Mouse (Mus musculus) left cerebral cortex, adult 9 months (tissue): ENCODE results near the gene Coch.
"Not testable (repeated sequence)": the region's sequence is repeated elsewhere in the genome, so short reads cannot be mapped to it uniquely, and the experiment has no call there.

Experiments
- DNase-seq, 2 experiments: peaks; one replicate each; pipeline ENCODE4 v3.0.0; 2022; ENCODE audit warnings: low spot score in 2 of 2

Gene Coch

GRCm38 (mm10) chr12:51593229-51594029, at the start of gene Coch:
Coch (plus strand) TSS chr12:51593341.
- no peak for DNase-seq

GRCm38 (mm10) chr12:51543402-51543960, 49.7 kb upstream of the Coch start:
- no peak for DNase-seq

- no peak for DNase-seq
Observed at GRCm38 (mm10) chr12:51555041-51555440, 38.1 kb upstream of the Coch start.

DNA sequence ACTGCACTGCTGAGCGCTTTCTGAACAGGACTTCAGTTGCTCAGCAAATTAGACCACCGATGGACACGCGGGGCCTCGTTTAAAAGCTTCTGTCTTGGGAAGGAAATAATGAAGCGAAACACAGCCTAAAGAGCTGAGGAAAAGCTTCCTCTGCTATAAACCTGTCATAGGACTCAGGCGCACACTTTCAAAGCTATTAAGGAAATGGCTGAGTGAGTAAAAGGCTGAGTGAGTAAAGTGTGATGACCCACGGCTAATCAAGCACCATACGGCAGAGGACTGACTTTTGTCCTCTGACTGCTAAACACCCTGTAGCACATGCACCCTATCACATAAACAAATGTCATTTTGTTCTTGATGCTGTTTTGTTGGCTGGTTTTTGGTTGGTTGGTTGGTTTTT, 31.7 kb upstream of the Coch start:
- no peak for DNase-seq

DNA sequence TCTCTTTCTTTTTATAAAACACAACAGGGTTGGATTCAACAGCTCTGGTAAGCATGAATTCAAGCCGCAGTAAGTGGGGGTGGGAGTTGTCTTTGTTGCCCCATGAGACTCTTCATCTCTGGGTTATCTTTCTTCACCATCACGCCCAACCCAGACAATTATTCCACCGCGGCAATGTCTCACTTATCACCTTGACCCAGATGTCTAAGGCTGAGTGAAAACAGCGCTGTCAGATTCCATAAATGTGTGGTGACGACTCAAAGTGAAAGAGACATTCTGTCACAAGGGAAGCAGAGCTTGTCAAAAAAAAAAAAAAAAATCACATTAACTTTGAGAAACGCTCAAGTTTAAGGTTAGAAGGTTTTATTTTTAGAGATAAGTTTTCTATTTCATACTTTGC, 25.9 kb upstream of the Coch start:
- DNase-seq: no peak

DNA sequence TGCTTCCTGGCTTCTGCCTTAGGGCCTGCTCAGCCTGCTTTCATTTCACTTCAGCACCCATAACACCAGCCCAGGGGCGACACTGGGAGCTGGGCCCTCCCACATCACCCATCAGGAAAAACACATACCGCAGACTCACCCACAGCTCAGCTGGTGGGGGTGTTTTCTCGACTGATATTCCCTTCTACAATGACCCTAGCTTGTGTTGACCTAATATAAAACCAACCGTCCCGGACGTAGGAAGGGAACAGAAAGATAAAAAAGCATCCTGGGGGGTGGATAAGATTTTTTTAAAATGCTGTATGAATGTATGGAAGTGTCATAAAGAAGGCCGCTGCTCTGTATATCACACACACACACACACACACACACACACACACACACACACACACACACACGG, 23.7 kb upstream of the Coch start:
- DNase-seq: no peak

GRCm38 (mm10) chr12:51569944-51570343, 23.2 kb upstream of the Coch start:
- no peak for DNase-seq

DNA sequence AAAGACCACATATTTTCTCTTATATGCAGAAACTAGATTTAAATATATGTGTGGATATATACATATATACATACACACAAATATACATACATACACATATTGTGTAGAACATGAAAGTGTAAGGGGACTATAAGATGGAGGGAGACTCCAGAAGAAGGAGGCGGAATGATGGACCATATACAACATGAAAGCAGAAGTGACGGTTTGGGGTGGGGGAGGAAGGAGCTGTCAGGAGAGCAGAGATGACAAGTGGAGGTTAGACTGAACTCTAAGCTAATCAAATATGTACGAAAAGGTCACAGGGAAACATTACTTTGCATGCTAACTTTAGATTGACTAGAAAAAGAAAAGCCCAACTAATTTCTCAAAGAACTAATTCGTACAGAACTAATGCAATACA, 20.5 kb upstream of the Coch start:
- no peak for DNase-seq

DNA sequence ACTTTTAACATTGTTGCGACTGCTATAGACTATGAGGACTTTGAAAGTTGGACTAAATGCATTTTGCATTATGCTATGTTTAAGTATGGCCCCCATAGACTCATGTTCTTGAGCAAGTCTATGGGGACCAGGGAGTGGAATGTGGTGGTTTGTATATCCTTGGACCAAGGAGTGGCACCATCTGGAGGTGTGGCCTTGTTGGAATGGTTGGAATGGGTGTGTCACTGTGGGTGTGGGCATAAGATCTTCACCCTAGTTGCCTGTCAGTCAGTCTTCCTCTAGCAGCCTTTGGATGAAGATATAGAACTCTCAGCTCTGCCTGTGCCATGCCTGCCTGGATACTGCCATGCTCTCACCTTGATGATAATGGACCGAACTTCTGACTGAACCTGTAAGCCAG, 15.3 kb upstream of the Coch start:
- DNase-seq: not testable (repeated sequence)

GRCm38 (mm10) chr12:51589263-51589662, 3.9 kb upstream of the Coch start:
- DNase-seq: no peak

GRCm38 (mm10) chr12:51591921-51592320, 1.2 kb upstream of the Coch start:
- DNase-seq: no peak

GRCm38 (mm10) chr12:51592888-51593228, 283 bp upstream of the Coch start:
- no peak for DNase-seq

DNA sequence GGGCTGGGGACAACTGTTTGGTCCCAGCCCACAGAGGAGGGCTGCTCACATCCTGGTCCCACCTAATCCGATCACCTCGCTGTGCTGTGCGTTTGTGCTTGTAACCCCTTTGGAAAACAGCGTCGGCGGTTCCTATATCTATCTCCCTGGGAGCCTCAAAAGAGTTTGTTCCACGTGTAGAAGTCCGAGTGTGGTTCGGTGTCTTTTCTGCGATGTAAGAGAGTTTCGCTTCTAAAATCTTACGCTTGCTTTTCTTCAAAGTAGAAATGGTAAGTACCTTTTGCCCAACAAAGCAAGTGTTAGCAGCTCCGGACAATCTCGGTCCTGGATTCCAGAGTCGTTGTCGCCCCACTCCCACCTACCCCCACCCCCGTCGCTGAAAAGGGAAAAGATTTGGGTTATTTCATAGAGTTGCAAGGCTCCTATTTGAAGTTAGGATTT, 909 bp downstream of the Coch start:
- DNase-seq: no peak

- DNase-seq: no peak
Observed at GRCm38 (mm10) chr12:51603306-51603705, 10.2 kb downstream of the Coch start.

DNA sequence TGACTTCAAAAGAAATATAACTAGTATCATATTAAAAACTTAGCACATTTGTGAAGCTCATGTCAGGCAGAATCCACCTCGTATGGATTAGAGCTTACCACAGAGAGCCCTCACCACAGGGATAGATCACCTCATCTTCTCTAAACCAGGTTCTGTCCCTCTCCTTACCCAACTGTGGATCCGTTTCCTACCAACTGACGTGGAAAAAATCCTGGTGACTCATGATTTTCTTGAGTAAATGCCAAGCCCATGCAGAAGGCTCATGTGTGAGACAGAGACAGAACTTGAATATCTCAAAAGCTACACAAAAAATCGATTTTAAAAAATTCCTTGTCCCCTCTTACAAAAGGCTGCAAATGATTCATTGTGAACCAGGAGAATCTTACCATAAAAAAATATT, 13.0 kb downstream of the Coch start:
- DNase-seq: no peak

DNA sequence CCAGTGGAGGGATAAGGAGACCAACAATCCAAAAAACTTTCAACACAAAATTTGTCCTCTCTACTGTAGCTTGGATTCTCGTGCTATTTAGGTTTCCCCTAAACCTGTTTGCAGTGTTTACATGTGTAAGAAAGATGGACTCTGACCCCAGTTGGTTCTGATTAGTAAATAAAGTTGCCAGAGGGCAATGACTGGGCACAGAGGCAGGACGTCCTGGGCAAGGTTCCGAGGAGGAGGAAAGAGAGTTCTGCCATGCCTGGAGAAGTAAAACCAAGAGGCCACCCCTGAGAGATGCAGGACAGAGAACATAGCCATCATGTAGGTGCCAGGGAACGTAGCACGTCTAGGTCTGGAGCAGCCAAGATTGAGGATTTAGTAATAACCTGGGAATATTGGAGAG, 19.2 kb downstream of the Coch start:
- DNase-seq: no peak

DNA sequence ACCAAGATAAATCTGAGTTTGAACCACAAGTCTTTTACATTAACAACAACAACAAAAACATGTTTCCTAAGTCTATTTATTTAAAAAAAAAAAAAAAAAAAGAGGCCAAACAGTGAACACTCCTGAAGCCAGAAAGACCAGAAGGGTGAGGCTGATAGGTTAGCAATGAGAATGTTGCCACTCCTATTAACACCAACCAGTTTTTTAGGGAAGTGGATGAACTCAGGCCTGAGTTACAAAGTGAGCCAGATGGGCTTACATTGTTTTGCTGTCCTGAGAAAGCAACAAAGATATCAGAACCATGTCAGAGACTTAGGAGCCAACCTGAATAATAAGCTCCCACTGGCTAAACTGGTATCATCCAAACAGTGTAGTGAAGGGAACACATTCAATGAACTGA, 27.4 kb downstream of the Coch start:
- no peak for DNase-seq

- no peak for DNase-seq
Observed at GRCm38 (mm10) chr12:51621161-51621560, 28.0 kb downstream of the Coch start.

GRCm38 (mm10) chr12:51622670-51623365, 29.7 kb downstream of the Coch start:
- DNase-seq: no peak

DNA sequence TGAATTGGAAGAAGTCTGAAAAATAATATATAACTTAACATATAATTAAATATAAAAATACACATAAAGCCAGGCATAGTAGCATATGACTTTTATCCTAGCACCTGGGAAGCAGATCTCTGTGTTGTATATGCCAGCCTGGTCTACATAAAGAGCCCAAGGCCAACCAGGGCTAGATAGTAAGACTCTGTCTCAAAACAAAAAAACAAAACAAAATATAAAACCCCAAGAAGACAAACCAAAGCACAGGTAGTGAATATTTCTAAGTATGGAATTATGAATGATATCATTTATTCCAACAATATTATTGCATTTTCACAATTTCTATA, 30.2 kb downstream of the Coch start:
- DNase-seq: no peak

GRCm38 (mm10) chr12:51633481-51633880, 40.3 kb downstream of the Coch start:
- no peak for DNase-seq

- no peak for DNase-seq
Observed at GRCm38 (mm10) chr12:51636260-51636659, 43.1 kb downstream of the Coch start.
